Mouse (Mus musculus) bone marrow, adult 2 months (tissue): ENCODE results near the gene Aqp12.

Experiments
- CTCF ChIP-seq: fragments of 200-500 bp; IDR thresholded peaks from 2 replicates; pipeline ENCODE4 v1.5.1; 2011; ENCODE audit warnings: low read length, control low read depth; ENCODE audit not compliant: control insufficient read depth, insufficient read depth
- POLR2A ChIP-seq: fragments of 200-500 bp; IDR thresholded peaks from 2 replicates; pipeline ENCODE4 v1.6.1; 2011; ENCODE audit warnings: low read depth, mild to moderate bottlenecking, control low read depth, low read length, borderline replicate concordance; ENCODE audit not compliant: control insufficient read depth

DNA sequence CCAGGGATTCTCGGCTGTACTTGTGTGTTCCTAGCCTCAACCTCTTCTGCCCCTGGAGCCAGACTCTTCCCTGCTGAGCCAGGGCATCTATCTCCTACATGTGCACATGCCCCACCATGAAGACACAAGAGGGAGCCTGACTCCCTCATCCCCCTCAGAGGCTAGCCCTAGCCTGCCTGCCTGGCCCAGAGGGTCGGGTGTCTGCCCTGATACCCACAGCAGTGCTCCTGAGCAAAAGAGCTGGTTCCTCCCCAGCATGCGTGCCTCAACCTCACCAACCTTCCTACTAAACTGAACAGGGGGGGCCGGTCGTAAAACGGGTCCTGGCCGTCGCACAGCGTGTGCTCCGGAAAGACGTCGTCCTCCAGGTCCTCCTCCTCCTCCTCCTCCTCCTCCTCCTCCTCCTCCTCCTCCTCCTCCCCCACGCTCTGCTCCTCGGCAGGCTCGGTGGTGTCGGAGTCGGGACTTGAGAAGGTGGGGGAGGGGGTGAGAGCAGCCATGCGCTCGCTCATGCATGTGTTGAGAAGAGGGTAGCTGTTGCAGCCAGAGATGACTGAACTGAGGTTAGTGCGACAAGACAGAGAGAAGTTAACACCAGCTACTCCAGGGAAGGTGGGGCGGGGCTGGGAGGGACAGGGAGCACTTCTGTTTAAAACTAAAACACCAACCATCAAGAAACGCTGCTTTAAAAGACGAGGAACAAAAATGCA lies 45.1 kb downstream of the Aqp12 start:
- TF ChIP-seq POLR2A = no peak
- TF ChIP-seq CTCF = no peak
